15 mouse cellular contexts compared by ENCODE assay signal in the genomic region with DNA sequence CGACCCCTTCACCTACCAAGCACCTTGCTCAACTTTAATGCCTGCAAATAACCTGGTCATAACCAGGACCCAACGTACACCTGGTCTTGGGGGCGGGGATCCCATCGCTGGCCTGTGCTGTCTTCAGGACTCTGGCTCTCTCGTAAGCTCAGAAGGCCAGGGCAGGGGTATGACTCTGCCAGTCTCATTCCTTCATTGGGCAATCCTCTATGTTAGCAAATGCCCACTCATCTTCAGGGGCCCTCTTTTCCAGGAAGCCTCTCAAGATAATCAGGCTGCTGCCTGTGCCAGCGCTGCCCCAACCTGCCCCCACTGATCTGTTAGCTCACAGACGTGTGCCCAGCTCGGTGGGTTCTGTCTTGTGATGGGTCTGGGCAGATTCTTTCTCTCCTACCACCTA. TPM values are rescaled to one million over a fixed set of nuclear protein-coding genes. Genes with fewer than 3 reads are reported as not detected.
DNase-seq lines count a peak whose midpoint lies in the region; ATAC-seq and TF ChIP-seq lines count a peak whose summit lies in the region.
"Had no signal": no experiment of that assay in that cellular context is flagged by ENCODE, and none has a peak within 500 bp of the region (broad histone marks: within the 10 kb centered on the region; RNA-seq: fewer than 3 reads in every experiment).

No protein-coding gene starts in this region.

- H3K4me3 ChIP-seq in hindbrain, embryonic 10.5 days = peak overlapping the region; percentile 16
- H3K4me3 ChIP-seq in lung, adult 2 months (replicated peaks; ENCODE audit: extremely low read depth, low read depth, low read length) = no peak overlapping the region
- no peak overlapping the region for H3K4me3 ChIP-seq in stomach, embryonic 15.5 days (replicated peaks)
- H3K4me3 ChIP-seq: hindbrain, embryonic 15.5 days had no signal

- peaks cover 93% of the 10 kb centered on the region for H3K4me1 ChIP-seq in hindbrain, embryonic 10.5 days (replicated peaks)
- H3K4me1 ChIP-seq in lung, adult 2 months (ENCODE audit: control insufficient read depth, insufficient read depth, low read length) = peaks cover 26% of the 10 kb centered on the region
- peaks cover 74% of the 10 kb centered on the region for H3K4me1 ChIP-seq in stomach, embryonic 15.5 days

- no peak for TF ChIP-seq POLR2A in lung, adult 2 months (IDR thresholded peaks at IDR 0.05; ENCODE audit: borderline replicate concordance, extremely low read depth, low read depth, low read length)

- H3K9me3 ChIP-seq in hindbrain, embryonic 10.5 days = peaks cover 9% of the 10 kb centered on the region; the same call in 1 of the 2 replicates
- H3K9me3 ChIP-seq in stomach, embryonic 15.5 days = no peaks in the 10 kb centered on the region
- H3K9me3 ChIP-seq: hindbrain, embryonic 15.5 days had no signal

- DNase-seq in lung, adult 18-20 months = peak; percentile 56 to 69
- no peak for DNase-seq in lung, postnatal 14 days
- DNase-seq in hindbrain, embryonic 10.5 days (ENCODE audit: low spot score) = no peak
- DNase-seq in lung, adult 2 months = peak; percentile 31
- no peak for DNase-seq in right cerebral cortex, adult 18-20 months
- no peak for DNase-seq in thymus, postnatal 4 days
- DNase-seq in frontal cortex, postnatal 36 days (ENCODE audit: low spot score in 2 of 2) = no peak
- DNase-seq: adrenal gland, postnatal 14 days; gastrocnemius, postnatal 10 days; layer of hippocampus, postnatal 36 days; right cerebral cortex, postnatal 14 days; thymus, postnatal 14 days had no signal

- no peak for TF ChIP-seq CTCF in lung, adult 2 months (IDR thresholded peaks at IDR 0.05; ENCODE audit: insufficient read depth, low read length)

- no peak overlapping the region for H3K9ac ChIP-seq in stomach, embryonic 15.5 days
- H3K9ac ChIP-seq: hindbrain, embryonic 15.5 days had no signal

- 78% methylated on average over 8 of the region's 8 CpGs for WGBS in hindbrain, embryonic 10.5 days
- WGBS in lung, adult 2 months = 64% methylated on average over 8 of the region's 8 CpGs
- WGBS in stomach, embryonic 15.5 days = 60% methylated on average over 8 of the region's 8 CpGs

- peaks cover 94% of the 10 kb centered on the region for H3K36me3 ChIP-seq in hindbrain, embryonic 10.5 days
- peaks cover 24% of the 10 kb centered on the region; the same call in 1 of the 2 replicates for H3K36me3 ChIP-seq in stomach, embryonic 15.5 days
- H3K36me3 ChIP-seq: G1E had no signal

- no peaks in the 10 kb centered on the region for H3K27me3 ChIP-seq in hindbrain, embryonic 10.5 days (ENCODE audit: insufficient read depth, poor library complexity, severe bottlenecking)
- H3K27me3 ChIP-seq in stomach, embryonic 15.5 days (replicated peaks) = no peaks in the 10 kb centered on the region
- H3K27me3 ChIP-seq: hindbrain, embryonic 15.5 days had no signal

- peak overlapping the region; percentile 93 for H3K27ac ChIP-seq in hindbrain, embryonic 10.5 days
- peak overlapping the region; percentile 93 for H3K27ac ChIP-seq in stomach, embryonic 15.5 days

- no peak overlapping the region for H3K4me2 ChIP-seq in stomach, embryonic 15.5 days
- H3K4me2 ChIP-seq: hindbrain, embryonic 15.5 days had no signal

- no peak for ATAC-seq in stomach, embryonic 15.5 days (ENCODE audit: insufficient read depth, low FRiP score, low read depth)

RNA-seq across cellular contexts. Expression of a gene that starts 17.2 kb away (rescaled TPM):
- 104 and 106 TPM in 2 replicates for polyA plus RNA-seq in hindbrain, embryonic 10.5 days (2016; fragmentation: Nextera tagmentation; extraction: Ambion mirVana)
- 245 and 250 TPM in 2 replicates for polyA plus RNA-seq in lung, adult 2 months (2012; rRNA removed)
- polyA plus RNA-seq in stomach, embryonic 15.5 days (2015; fragmentation: Nextera tagmentation; extraction: Ambion mirVana) = 79.2 and 85.6 TPM in 2 replicates
- polyA plus RNA-seq: G1E had no signal

Comparison
In these comparisons a context has a peak if more than half of its experiments do, and no peak if none do; other contexts are left out.
1. DNase-seq: peak in lung, adult 18-20 months (2 of 2) and lung, adult 2 months (single experiment); none in lung, postnatal 14 days (single experiment), hindbrain, embryonic 10.5 days (single experiment), right cerebral cortex, adult 18-20 months (single experiment), thymus, postnatal 4 days (single experiment) and frontal cortex, postnatal 36 days (0 of 2).